Mouse (Mus musculus) small intestine, adult 2 months (tissue): Measurements from ENCODE around the gene Lamb2. TPM values are rescaled to one million over a fixed set of nuclear protein-coding genes. Genes with fewer than 3 reads are reported as not detected.

Experiments
- H3K27ac ChIP-seq: fragments of 200-500 bp; 2 replicates; pipeline ENCODE4 v1.5.1; 2012; ENCODE audit warnings: low read depth, low read length, control low read depth, inconsistent platforms; ENCODE audit not compliant: insufficient read depth
- H3K27me3 ChIP-seq: fragments of 200-500 bp; 2 replicates; pipeline ENCODE4 v1.6.1; 2012; ENCODE audit warnings: mild to moderate bottlenecking, moderate library complexity, low read length, inconsistent platforms; ENCODE audit not compliant: control insufficient read depth, insufficient read depth
- H3K36me3 ChIP-seq: fragments of 200-500 bp; 2 replicates; pipeline ENCODE4 v1.6.1; 2012; ENCODE audit warnings: mild to moderate bottlenecking, low read length, control low read depth, inconsistent platforms; ENCODE audit not compliant: control insufficient read depth, insufficient read depth
- H3K4me1 ChIP-seq: fragments of 200-500 bp; 2 replicates; pipeline ENCODE4 v1.6.1; 2012; ENCODE audit warnings: low read length, inconsistent platforms, mixed read lengths; ENCODE audit not compliant: control insufficient read depth, insufficient read depth, insufficient read length
- H3K4me3 ChIP-seq: fragments of 200-500 bp; 2 replicates; pipeline ENCODE4 v1.5.1; 2012; ENCODE audit warnings: low read depth, mild to moderate bottlenecking, control low read depth, inconsistent platforms, low read length, moderate library complexity
- CTCF ChIP-seq: fragments of 200-500 bp; IDR thresholded peaks from 2 replicates; pipeline ENCODE4 v1.5.1; 2012; ENCODE audit warnings: low read depth, mild to moderate bottlenecking, control low read depth, inconsistent platforms, low read length, moderate library complexity, mixed read lengths; ENCODE audit not compliant: insufficient replicate concordance, insufficient read length; ENCODE audit errors: extremely low read depth
- POLR2A ChIP-seq: fragments of 200-500 bp; IDR thresholded peaks from 2 replicates; pipeline ENCODE4 v1.6.1; 2012; ENCODE audit warnings: low read depth, mild to moderate bottlenecking, control low read depth, inconsistent platforms, low read length, moderate library complexity
- WGBS: fragments of 180-500 bp; shearing (Covaris S2); methylation state at CpG from one replicate; pipeline ENCODE4 v1.1.7; 2018; 5-methylcytosine and 5-hydroxymethylcytosine counted together
- polyA plus RNA-seq: library from polyadenylated mRNA; depleted of rRNA; stranded (reverse); fragments of >200 nt; gene quantifications from 2 replicates; pipeline ENCODE4 v1.2.3, GENCODE M21; 2012

Lamb2 gene
- polyA plus RNA-seq, 1 experiment: 22.3 TPM

GRCm38 (mm10) chr9:108493246-108493645 is 13.7 kb downstream of the Lamb2 start:
- Histone ChIP-seq H3K4me3 (no peak overlapping the region), H3K36me3 (peaks cover 52% of the 10 kb centered on the region), H3K27ac (no peak overlapping the region), H3K27me3 (no peaks in the 10 kb centered on the region), H3K4me1 (peaks cover 13% of the 10 kb centered on the region)
- no peak for TF ChIP-seq CTCF
- no peak for TF ChIP-seq POLR2A
- 96% methylated on average over 8 of the region's 8 CpGs for WGBS

DNA sequence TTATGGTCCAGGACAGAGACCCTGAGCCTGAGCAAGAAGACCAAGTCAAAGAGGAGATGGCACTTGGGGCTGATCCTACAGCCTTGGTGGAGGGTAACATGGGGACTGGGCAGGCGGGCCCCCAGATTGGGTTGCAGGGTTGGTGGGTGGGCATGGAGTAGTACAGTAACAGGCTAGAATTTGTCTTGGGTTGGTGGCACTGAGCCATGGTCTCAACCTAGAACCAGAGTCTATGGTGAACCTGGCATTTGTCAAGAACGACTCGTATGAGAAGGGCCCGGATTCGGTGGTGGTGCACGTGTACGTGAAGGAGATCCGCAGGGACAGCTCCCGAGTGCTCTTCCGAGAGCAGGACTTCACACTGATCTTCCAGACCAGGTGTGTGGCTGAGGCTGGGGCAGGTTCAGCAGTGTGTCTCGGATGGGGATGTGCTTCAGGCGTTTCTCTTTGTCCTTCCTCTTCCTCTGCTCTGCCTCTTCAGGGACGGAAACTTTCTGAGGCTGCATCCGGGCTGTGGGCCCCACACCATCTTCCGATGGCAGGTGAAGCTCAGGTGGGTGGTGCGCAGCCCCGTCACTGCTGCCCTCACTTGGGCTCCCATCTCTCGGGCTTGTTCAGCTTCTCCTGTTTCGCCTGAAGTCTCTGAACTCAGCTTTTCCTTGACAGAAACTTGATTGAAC is 14.8 kb downstream of the Lamb2 start:
- Histone ChIP-seq H3K4me1 (peaks cover 13% of the 10 kb centered on the region), H3K27me3 (no peaks in the 10 kb centered on the region), H3K4me3 (no peak overlapping the region), H3K36me3 (peaks cover 63% of the 10 kb centered on the region), H3K27ac (no peak overlapping the region)
- 94% methylated on average over 19 of the region's 19 CpGs for whole genome bisulfite sequencing
- TF ChIP-seq CTCF: no peak
- no peak for TF ChIP-seq POLR2A

DNA sequence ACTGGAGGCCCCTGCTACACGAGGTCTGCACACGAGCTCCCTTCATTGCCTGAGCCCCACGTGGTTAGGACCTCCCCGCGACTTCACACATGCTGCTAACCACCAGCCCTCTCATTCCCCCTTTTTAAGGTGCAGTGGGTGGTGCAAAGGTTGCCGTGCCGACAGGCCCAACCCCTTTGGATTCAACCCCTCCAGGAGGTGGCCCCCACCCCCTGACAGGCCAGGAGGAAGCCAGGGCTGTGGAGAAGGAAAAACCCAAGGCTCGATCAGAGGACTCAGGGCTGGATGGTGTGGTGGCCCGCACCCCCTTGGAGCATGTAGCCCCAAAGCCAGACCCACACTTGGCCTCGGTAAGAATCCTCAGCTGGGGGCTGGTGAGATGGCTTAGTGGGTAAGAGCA is 15.4 kb downstream of the Lamb2 start:
- Histone ChIP-seq H3K4me3 (no peak overlapping the region), H3K27me3 (no peaks in the 10 kb centered on the region), H3K27ac (no peak overlapping the region), H3K4me1 (peaks cover 11% of the 10 kb centered on the region), H3K36me3 (peaks cover 69% of the 10 kb centered on the region)
- WGBS: 80% methylated on average over 10 of the region's 10 CpGs
- TF ChIP-seq CTCF (no peak), POLR2A (no peak)

DNA sequence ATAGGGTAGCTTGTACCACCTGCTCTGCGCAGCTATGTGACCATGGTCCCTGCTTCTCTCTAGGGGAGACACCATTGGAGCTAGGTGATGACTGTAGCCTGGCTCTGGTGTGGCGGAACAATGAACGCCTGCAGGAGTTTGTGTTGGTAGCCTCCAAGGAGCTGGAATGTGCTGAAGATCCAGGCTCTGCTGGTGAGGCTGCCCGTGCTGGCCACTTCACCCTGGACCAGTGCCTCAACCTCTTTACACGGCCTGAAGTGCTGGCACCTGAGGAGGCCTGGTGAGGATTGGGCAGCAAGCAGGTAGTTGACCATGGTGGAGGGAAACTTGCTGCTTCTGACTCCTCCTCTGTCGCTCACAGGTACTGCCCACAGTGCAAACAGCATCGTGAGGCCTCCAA is 19.7 kb downstream of the Lamb2 start:
- WGBS: 89% methylated on average over 7 of the region's 7 CpGs
- H3K27me3 ChIP-seq: no peaks in the 10 kb centered on the region
- no peak for TF ChIP-seq POLR2A
- no peak overlapping the region for H3K27ac ChIP-seq
- no peak overlapping the region for H3K4me3 ChIP-seq
- H3K4me1 ChIP-seq: 0 out of 2 replicates have a peak, but pooled peaks cover 2% of the 10 kb centered on the region
- peaks cover 75% of the 10 kb centered on the region for H3K36me3 ChIP-seq

DNA sequence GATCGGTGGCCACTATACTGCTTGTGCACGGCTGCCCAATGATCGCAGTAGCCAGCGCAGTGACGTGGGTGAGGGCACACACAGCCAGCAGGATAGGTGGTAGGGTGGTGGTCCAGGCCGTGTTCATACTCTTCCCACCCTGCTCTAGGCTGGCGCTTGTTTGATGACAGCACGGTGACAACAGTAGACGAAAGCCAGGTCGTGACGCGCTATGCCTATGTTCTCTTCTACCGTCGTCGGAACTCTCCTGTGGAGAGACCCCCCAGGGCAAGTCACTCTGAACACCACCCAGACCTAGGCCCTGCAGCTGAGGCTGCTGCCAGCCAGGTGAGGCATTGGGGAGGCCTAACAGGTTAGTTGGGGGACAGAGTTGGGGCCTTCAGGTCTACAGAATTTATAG is 20.4 kb downstream of the Lamb2 start:
- H3K36me3 ChIP-seq: peaks cover 68% of the 10 kb centered on the region
- 0 out of 2 replicates have a peak, but pooled peaks cover 2% of the 10 kb centered on the region for H3K4me1 ChIP-seq
- H3K27ac ChIP-seq: no peak overlapping the region
- TF ChIP-seq POLR2A: no peak
- no peak overlapping the region for H3K4me3 ChIP-seq
- 93% methylated on average over 15 of the region's 15 CpGs for WGBS
- no peaks in the 10 kb centered on the region for H3K27me3 ChIP-seq

DNA sequence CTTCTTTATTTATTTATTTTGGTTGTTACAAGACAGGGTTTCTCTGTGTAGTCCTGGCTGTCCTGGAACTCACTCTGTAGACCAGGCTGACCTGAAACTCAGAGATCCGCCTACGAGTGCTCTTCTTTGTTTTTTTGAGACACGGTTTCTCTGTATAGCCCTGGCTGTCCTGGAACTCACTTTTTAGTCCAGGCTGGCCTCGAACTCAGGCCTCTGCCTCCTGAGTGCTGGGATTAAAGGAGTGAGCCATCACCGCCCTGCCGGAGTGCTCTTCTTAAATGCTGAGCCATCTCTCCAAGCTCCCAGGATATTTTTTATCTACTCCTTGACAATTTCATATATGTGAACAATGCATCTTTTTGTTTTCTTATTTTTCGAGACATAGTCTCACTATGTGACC is 27.4 kb downstream of the Lamb2 start:
- no peak for TF ChIP-seq CTCF
- TF ChIP-seq POLR2A: no peak
- peaks cover 5% of the 10 kb centered on the region; the same call in 1 of the 2 replicates for H3K4me1 ChIP-seq
- H3K4me3 ChIP-seq: no peak overlapping the region
- no peaks in the 10 kb centered on the region for H3K27me3 ChIP-seq
- peak overlapping the region; percentile 67; the same call in 1 of the 2 replicates for H3K27ac ChIP-seq
- H3K36me3 ChIP-seq: peaks cover 18% of the 10 kb centered on the region
- WGBS: 79% methylated on average over 7 of the region's 7 CpGs

DNA sequence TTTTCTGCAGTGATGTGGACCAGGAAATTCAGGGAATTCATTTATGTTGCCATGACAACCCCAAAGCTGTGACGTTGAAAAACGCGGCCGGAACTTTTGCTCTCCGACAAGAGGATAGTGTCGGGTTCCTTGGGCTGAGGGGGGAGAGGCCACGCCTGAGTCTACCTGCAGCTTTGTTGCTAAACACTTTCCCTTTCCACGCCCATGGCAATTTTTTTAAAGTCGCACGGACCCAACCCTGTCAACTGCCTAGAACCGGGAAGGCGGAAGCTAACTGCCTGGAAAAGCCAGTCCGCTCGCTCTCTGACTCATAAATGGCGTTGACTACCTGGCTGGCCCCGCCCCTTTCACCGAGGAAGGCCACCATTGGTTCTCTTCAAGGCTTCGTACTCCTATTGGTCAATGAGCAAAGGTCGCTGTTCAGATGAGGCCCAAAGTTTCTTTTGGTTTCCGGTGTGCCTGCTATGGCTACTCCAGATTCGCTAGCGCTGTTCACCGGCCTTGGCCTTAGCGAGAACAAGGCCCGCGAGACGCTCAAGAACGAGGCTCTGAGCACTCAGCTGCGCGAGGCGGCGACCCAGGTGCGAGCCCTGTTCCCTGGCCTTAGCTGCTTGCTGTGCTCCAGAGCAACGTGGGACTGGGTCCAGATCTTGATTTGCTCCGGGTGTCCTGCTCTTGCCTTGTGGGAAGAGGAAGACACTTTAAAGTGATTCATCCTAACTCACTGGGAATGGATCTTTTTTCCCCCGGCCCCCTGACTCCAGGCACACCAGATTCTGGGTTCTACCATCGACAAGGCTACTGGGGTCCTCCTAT is 28.3 kb downstream of the Lamb2 start, which contains the start of gene Qars:
Gene Qars, plus strand, starts transcription at position 88 of the 816 bp plus-strand sequence.
- Histone ChIP-seq H3K36me3 (peaks cover 21% of the 10 kb centered on the region), H3K4me3 (peak within 1 kb of the TSS; percentile 71), H3K27ac (peak within 1 kb of the TSS; percentile 77), H3K4me1 (peaks cover 10% of the 10 kb centered on the region; the same call in 1 of the 2 replicates), H3K27me3 (no peaks in the 10 kb centered on the region)
- TF ChIP-seq CTCF: no peak
- peak; percentile 59 for TF ChIP-seq POLR2A
- WGBS: under 1% methylated on average over 37 of the region's 37 CpGs

GRCm38 (mm10) chr9:108508776-108509175 is 29.2 kb downstream of the Lamb2 start:
- TF ChIP-seq POLR2A: no peak
- no peak for TF ChIP-seq CTCF
- Histone ChIP-seq H3K27ac (no peak overlapping the region), H3K4me1 (peaks cover 13% of the 10 kb centered on the region; the same call in 1 of the 2 replicates), H3K36me3 (peaks cover 30% of the 10 kb centered on the region), H3K27me3 (no peaks in the 10 kb centered on the region), H3K4me3 (peak overlapping the region; percentile 71)
- 79% methylated on average over 7 of the region's 7 CpGs for WGBS
